Mouse (Mus musculus) stomach, postnatal 0 days (tissue): ENCODE data around the gene Gpr19. TPM values are rescaled to one million over a fixed set of nuclear protein-coding genes. Genes with fewer than 3 reads are reported as not detected.

Source experiments
- ATAC-seq: fragments of 200-750 bp; cut with Nextera tagmentation; 2 replicates; pipeline ENCODE4 v1.8.0; 2017; ENCODE audit not compliant: low FRiP score, low TSS enrichment
- DNase-seq: peaks from one replicate; pipeline ENCODE4 v3.0.0-alpha.2; 2016; ENCODE audit warnings: low spot score
- H3K27ac ChIP-seq: fragments of 300-500 bp; sonication (generic); replicated peaks from 2 replicates; pipeline ENCODE4 v1.5.1; 2014; ENCODE audit warnings: mild to moderate bottlenecking, control low read depth
- H3K27me3 ChIP-seq: fragments of 300-500 bp; sonication (generic); 2 replicates; pipeline ENCODE4 v1.6.1; 2014; ENCODE audit warnings: low read length; ENCODE audit not compliant: control insufficient read depth, insufficient read depth
- H3K36me3 ChIP-seq: fragments of 300-500 bp; sonication (generic); 2 replicates; pipeline ENCODE4 v1.6.1; 2014; ENCODE audit warnings: low read length, mixed read lengths; ENCODE audit not compliant: control insufficient read depth, insufficient read depth
- H3K4me1 ChIP-seq: fragments of 300-500 bp; sonication (generic); replicated peaks from 2 replicates; pipeline ENCODE4 v1.6.1; 2014; ENCODE audit warnings: antibody characterized with exemption; ENCODE audit not compliant: control insufficient read depth, insufficient read depth
- H3K4me2 ChIP-seq: fragments of 300-500 bp; sonication (generic); replicated peaks from 2 replicates; pipeline ENCODE4 v1.6.1; 2014; ENCODE audit warnings: low read depth, mild to moderate bottlenecking, control low read depth, moderate library complexity
- H3K4me3 ChIP-seq: fragments of 300-500 bp; sonication (generic); 2 replicates; pipeline ENCODE4 v1.5.1; 2014; ENCODE audit warnings: low read depth, low read length, control low read depth
- H3K9ac ChIP-seq: fragments of 300-500 bp; sonication (generic); 2 replicates; pipeline ENCODE4 v1.6.1; 2014; ENCODE audit warnings: mild to moderate bottlenecking, low read length, control low read depth, mixed read lengths
- H3K9me3 ChIP-seq: fragments of 300-500 bp; sonication (generic); 2 replicates; pipeline ENCODE4 v1.6.1; 2016; ENCODE audit warnings: low read length; ENCODE audit not compliant: control insufficient read depth
- CTCF ChIP-seq: IDR thresholded peaks from 2 replicates; pipeline ENCODE4 v1.5.1; 2016; ENCODE audit warnings: antibody characterized with exemption, low read depth, mild to moderate bottlenecking, moderate library complexity
- EP300 ChIP-seq: optimal IDR thresholded peaks from 2 replicates; pipeline ENCODE3; 2016; ENCODE audit warnings: antibody characterized with exemption
- WGBS: fragments of 180-500 bp; shearing (Covaris S2); extraction: QIAGEN DNeasy Blood & Tissue Kit; methylation state at CpG from one replicate; pipeline ENCODE4 v1.1.7; 2014; 5-methylcytosine and 5-hydroxymethylcytosine counted together
- polyA plus RNA-seq: library from polyadenylated mRNA; unstranded; fragments of >200 nt; fragmentation: Nextera tagmentation; extraction: Ambion mirVana; gene quantifications from 2 replicates; pipeline ENCODE4 v1.2.1, GENCODE M21; 2015

The Gpr19 gene
- polyA plus RNA-seq, 1 experiment from 2014 or later: 6.9 TPM

DNA sequence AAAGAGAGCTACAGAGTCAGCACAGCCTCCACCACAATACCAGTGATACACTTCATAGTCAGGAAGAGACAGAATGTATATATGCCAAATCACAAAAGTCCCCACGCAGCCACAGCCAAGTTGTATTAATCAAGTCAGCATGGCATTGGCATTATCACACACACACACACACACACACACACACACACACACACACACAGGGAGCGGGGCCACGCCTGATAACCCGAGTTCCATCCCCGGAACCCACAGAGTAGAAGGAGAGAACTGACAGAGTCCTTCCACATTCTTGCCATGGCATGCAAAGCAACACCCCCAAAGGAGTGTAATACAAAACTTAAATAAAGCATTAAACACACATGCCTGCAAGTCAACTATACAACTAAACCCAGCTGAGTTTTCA lies 18.8 kb downstream of the Gpr19 start:
- WGBS: 66% methylated on average over 5 of the region's 5 CpGs
- no peak for DNase-seq
- H3K4me1 ChIP-seq: no peaks in the 10 kb centered on the region
- H3K27me3 ChIP-seq: no peaks in the 10 kb centered on the region
- H3K27ac ChIP-seq: no peak overlapping the region
- no peak overlapping the region for H3K4me2 ChIP-seq
- no peaks in the 10 kb centered on the region for H3K36me3 ChIP-seq
- TF ChIP-seq EP300 (no peak), CTCF (no peak)
- no peak overlapping the region for H3K9ac ChIP-seq
- H3K9me3 ChIP-seq: no peaks in the 10 kb centered on the region
- H3K4me3 ChIP-seq: no peak overlapping the region
- no peak for ATAC-seq

DNA sequence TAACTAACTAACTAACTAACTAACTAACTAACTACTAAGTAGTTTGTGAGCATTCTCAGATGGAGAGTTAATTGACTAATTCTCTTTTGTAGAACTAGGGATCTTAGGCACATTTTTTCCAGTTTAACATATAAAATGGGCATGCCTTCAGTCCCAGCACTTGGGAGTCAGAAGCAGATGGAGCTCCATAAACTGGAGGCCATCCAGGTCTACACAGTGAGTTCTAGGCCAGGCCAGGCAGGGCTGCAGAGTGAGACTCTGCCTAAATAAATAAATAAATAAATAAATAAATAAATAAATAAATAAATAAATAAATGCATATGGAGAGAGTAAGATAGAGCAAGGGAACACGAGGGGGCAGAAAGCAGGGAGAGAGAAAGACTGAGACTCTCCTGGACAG lies 20.5 kb downstream of the Gpr19 start:
- ATAC-seq: no peak

DNA sequence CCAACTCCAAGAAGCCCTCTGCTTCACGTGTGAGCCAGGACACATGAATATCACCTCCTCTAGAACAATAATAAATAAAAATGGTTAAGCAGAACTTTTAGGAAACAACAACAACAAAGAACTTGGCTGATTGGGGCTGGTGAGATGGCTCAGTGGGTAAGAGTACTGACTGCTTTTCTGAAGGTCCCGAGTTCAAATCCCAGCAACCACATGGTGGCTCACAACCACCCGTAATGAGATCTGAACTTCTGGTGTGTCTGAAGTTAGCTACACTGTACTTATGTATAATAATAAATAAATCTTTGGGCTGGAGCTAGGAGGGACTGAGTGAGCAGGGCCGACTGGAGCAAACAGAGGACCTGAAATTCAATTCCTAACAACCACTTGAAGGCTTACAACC lies 21.1 kb downstream of the Gpr19 start:
- ATAC-seq: no peak

More for the DNA sequence above, 20.5 kb downstream of the Gpr19 start:
- Histone ChIP-seq H3K9ac (no peak overlapping the region), H3K4me2 (no peak overlapping the region), H3K9me3 (no peaks in the 10 kb centered on the region), H3K4me1 (no peaks in the 10 kb centered on the region), H3K36me3 (no peaks in the 10 kb centered on the region), H3K27ac (no peak overlapping the region), H3K4me3 (no peak overlapping the region), H3K27me3 (no peaks in the 10 kb centered on the region)
- 77% methylated on average over 1 of the region's 1 CpGs for WGBS
- no peak for DNase-seq
- no peak for TF ChIP-seq EP300
- no peak for TF ChIP-seq CTCF

DNA sequence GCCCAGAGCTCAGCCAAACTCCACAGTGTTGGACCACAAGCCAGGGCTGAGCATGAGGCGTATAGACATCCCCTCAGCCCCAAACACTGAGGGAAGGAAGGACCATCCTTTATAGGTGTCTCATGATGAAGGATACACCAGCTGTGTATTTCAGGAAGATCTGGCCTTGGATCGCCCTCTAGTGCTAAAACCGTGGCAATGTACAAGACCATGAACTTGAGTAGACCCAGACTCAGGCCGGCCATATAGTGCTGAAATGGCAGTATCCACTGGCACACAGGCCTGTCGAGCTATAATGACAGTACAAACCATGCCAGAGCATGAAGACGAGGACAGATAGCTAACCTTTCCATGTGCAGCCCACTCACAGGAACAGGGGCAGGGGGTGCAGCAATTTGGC lies 21.6 kb downstream of the Gpr19 start:
- no peak overlapping the region for H3K27ac ChIP-seq
- no peak for ATAC-seq
- no peak overlapping the region for H3K4me2 ChIP-seq
- DNase-seq: no peak
- peak; percentile 60 for TF ChIP-seq CTCF
- TF ChIP-seq EP300: no peak
- no peaks in the 10 kb centered on the region for H3K4me1 ChIP-seq
- H3K36me3 ChIP-seq: no peaks in the 10 kb centered on the region
- no peaks in the 10 kb centered on the region for H3K9me3 ChIP-seq
- no peaks in the 10 kb centered on the region for H3K27me3 ChIP-seq
- H3K9ac ChIP-seq: no peak overlapping the region
- no peak overlapping the region for H3K4me3 ChIP-seq
- 73% methylated on average over 6 of the region's 6 CpGs for WGBS

More for the DNA sequence above, 21.1 kb downstream of the Gpr19 start:
- Histone ChIP-seq H3K27me3 (no peaks in the 10 kb centered on the region), H3K27ac (no peak overlapping the region), H3K9me3 (no peaks in the 10 kb centered on the region), H3K4me1 (no peaks in the 10 kb centered on the region), H3K9ac (no peak overlapping the region), H3K4me2 (no peak overlapping the region), H3K4me3 (no peak overlapping the region), H3K36me3 (no peaks in the 10 kb centered on the region)
- 83% methylated on average over 4 of the region's 4 CpGs for WGBS
- TF ChIP-seq CTCF (no peak), EP300 (no peak)
- DNase-seq: no peak

DNA sequence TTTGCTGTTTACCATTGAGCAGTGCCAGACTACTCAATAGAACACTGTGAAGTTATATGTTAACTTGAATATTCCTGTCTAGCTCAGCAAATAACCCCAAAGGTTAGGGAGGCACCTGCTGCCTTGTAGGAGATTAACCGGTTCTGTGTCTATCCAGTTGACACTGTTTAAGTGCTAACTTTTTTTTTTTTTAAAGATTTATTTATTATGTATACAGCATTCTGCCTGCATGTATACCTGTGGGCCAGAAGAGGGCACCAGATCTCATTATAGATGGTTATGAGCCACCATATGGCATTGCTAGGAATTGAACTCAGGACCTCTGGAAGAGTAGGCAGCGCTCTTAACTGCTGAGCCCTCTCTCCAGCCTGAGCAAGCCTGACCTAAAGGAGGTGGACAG lies 25.4 kb downstream of the Gpr19 start:
- WGBS: 74% methylated on average over 2 of the region's 2 CpGs
- no peak overlapping the region for H3K4me3 ChIP-seq
- H3K9me3 ChIP-seq: no peaks in the 10 kb centered on the region
- H3K4me1 ChIP-seq: no peaks in the 10 kb centered on the region
- H3K9ac ChIP-seq: no peak overlapping the region
- ATAC-seq (no peak), DNase-seq (no peak)
- 0 out of 2 replicates have a peak, but pooled peaks cover 4% of the 10 kb centered on the region for H3K36me3 ChIP-seq
- TF ChIP-seq EP300 (no peak), CTCF (peak; percentile 65)
- H3K4me2 ChIP-seq: no peak overlapping the region
- no peaks in the 10 kb centered on the region for H3K27me3 ChIP-seq
- no peak overlapping the region for H3K27ac ChIP-seq

DNA sequence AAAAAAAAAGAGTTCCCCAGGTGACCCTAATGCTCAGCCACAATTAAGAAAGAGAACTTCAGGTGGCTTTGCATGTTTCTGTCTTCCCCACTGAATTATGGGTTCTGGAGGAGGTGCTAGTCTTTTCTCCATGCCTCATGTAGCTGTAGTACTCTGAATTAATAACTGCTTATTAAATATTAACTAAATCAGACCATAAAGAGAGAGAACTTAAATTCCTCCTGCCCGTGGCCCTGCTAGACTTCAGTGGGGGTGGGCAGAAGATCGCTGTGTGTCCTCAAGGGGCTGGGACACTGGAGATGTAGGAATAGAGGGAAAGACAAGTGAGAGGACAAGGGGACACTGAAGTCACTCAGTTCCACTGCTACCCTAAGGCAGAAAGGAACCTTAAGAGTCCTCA lies 26.1 kb downstream of the Gpr19 start:
- Histone ChIP-seq H3K4me2 (no peak overlapping the region), H3K27ac (no peak overlapping the region), H3K4me3 (no peak overlapping the region), H3K36me3 (0 out of 2 replicates have a peak, but pooled peaks cover 4% of the 10 kb centered on the region), H3K27me3 (no peaks in the 10 kb centered on the region), H3K4me1 (no peaks in the 10 kb centered on the region), H3K9ac (no peak overlapping the region), H3K9me3 (no peaks in the 10 kb centered on the region)
- 56% methylated on average over 2 of the region's 2 CpGs for WGBS
- no peak for DNase-seq
- ATAC-seq: no peak
- TF ChIP-seq CTCF (no peak), EP300 (no peak)
